Mouse (Mus musculus): ENCODE data around the gene Mdm2. TPM values are rescaled to one million over a fixed set of nuclear protein-coding genes. Genes with fewer than 3 reads are reported as not detected.

Mdm2 gene
- total RNA-seq (2023): 100 to 1,000 TPM; 154 to 164 TPM

DNA sequence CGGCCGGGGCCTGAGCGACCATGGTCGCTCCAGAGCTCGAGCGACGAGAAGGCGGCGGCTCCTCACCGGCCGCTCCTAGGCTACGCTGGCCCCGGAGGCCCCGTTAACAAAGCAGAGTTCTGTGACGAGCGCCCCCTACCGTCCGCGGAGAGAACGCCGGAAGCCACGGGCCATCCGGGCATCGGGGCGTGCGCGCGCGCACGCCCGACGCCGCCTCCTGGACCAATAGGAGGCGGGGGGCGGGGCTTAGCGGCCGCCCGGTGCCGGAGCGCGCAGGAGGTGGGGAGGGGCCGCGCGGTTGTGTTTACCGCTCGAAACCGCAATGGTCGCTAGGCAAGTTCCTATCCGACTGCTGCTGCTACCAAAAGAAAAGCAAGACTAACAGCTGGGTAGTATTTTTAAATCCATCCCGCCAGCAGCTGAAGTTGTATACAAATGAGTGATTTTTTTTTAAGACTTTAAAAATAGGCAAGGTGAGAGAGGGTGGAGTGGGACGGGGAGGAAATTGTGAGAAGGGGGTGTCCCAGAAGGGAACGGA is at the start of gene Mdm2:
Mdm2 (minus strand) TSS at position 155 of the 538 bp plus-strand sequence.

DNA sequence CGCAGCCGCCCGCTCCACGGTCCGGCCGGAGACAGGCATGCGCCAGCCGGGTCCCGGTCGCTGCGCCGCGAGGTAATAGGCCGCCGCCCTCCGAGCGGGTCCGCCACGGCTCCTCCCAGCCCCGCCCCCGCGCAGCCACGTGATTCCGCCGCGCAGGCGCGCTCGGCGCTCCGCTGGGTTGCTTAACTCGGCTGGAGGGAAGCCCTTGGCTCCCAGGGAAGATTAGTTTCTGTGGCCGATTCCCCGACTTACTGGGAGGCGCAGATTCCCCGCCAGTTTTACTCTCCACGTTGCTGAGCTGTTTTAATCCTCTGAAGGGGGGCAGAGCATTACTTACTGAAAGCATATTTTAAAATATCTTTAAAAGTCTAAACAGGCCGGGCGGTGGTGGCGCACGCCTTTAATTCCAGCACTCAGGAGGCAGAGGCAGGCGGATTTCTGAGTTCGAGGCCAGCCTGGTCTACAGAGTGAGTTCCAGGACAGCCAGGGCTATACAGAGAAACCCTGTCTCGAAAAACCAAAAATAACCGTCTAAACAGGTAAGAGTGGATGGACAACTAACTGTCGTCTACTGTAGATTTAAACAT is 35.8 kb upstream of the Mdm2 start, which contains the start of gene Slc35e3:
Slc35e3 (minus strand) TSS at position 69 of the 587 bp plus-strand sequence.

Other genes with a start within 250 kb of the Mdm2 start
- gene Cpm, start 81.3 kb downstream of the Mdm2 start, total RNA-seq (2023): under 1 TPM; 0.33 to 0.58 TPM
- gene Slc35e3, start 35.6 kb upstream of the Mdm2 start, total RNA-seq (2023): 10 to 100 TPM; 15.7 to 21.0 TPM
- 10 to 100 TPM; 19.2 to 25.9 TPM for gene Nup107, start 81.9 kb upstream of the Mdm2 start, total RNA-seq (2023)
- gene Rap1b, start 135.3 kb upstream of the Mdm2 start, total RNA-seq (2023): 100 to 1,000 TPM; 786 to 852 TPM

Data from monocyte, adult 59 days (primary cell).